Mouse (Mus musculus): Measurements from ENCODE around the gene Erg.

The Erg gene

GRCm38 (mm10) chr16:95440334-95440733, 146.1 kb downstream of the Erg start:
- DNase-seq (ENCODE audit: low spot score in 2 of 2) = peak; percentile 9 to 64

GRCm38 (mm10) chr16:95439794-95440193, 146.6 kb downstream of the Erg start:
- DNase-seq (ENCODE audit: low spot score in 2 of 2) = no peak

GRCm38 (mm10) chr16:95438848-95439540, 147.4 kb downstream of the Erg start:
- DNase-seq (ENCODE audit: low spot score in 2 of 2) = no peak

GRCm38 (mm10) chr16:95436611-95437010, 149.8 kb downstream of the Erg start:
- no peak for DNase-seq (ENCODE audit: low spot score in 2 of 2)

- no peak for DNase-seq (ENCODE audit: low spot score in 2 of 2)
These were observed 150.3 kb downstream of the Erg start for GRCm38 (mm10) chr16:95436051-95436450.

DNA sequence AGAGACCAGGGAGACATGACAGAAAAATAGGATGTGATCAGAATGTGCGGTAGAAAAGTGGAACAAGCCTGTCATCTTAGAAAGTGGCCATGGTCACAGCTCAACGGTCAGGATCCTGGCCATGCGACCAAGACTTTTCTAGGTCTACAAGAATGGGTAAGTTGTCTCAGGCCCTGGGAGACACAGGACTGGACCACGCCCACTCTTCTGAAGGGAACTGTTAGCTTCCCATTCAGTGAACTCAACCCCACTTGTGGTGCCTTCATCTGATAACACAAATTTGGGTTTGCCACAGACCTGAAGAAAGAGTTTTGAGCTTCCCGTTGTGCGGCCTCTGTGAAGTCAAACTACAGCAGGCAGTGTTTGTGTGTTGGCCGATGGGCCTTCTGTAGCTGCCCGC, 152.0 kb downstream of the Erg start:
- no peak for DNase-seq (ENCODE audit: low spot score in 2 of 2)

- no peak for DNase-seq (ENCODE audit: low spot score in 2 of 2)
These were observed 153.8 kb downstream of the Erg start for GRCm38 (mm10) chr16:95432540-95432971.

DNA sequence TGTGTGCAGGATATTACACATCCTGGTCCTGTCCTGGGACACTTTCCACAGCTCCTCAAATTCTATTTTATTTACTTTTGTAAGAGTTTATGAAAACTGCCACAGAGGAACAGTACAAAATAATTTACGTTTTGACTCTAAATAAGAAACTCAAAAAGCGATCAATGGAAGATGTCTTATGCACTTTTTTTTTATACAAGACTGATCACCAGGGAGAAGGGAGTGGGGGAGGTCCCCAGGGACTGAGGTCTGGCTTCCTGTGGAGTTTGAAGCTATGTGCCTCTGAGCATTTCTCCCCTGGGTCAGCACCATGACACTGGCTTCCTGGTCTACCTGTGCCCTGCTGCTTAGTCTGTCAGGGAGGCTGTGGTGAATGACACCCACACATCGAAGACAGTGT, 156.5 kb downstream of the Erg start:
- no peak for DNase-seq (ENCODE audit: low spot score in 2 of 2)

DNA sequence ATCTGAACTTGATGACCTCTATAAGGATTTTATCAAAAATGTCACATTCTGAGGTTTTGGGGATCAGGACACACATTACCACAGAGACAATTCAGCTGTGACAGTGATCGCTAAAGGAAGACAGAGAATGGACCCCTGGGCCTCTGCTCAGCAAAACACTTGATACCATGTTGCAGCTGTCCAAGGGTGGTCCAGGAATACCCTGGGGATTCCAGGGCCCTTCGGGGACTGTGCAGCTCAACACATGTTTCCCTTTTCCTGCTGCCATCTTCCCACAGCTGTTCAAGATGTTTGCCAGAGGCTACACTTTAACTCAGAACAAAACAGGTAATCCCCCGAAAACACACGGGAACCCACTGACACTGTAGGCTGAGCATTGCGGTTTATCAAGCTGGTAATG, 158.2 kb downstream of the Erg start:
- DNase-seq (ENCODE audit: low spot score in 2 of 2) = no peak

DNA sequence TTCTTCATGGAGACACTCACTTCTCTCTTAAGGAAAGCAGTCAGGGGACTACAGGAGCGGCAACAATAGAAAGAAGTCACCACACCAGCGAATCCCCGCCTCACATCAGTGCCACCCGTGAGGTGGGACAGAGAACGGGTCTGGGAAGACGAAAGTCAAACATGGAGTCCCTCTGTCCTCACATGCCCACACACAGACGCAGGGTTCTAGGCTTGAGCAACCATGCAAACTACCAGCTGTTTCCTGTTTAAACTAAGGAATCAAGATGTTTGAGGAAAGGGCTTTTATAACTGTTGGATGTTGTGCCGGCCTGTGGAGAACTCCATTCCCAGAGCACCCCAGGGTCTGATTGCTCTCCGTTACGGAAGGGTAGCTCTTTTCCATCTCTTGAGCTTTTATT, 158.9 kb downstream of the Erg start:
- DNase-seq (ENCODE audit: low spot score in 2 of 2) = no peak

- DNase-seq (ENCODE audit: low spot score in 2 of 2) = no peak
These were observed 163.7 kb downstream of the Erg start for GRCm38 (mm10) chr16:95422658-95423073.

- no peak for DNase-seq (ENCODE audit: low spot score in 2 of 2)
These were observed 165.0 kb downstream of the Erg start for GRCm38 (mm10) chr16:95421235-95421886.

- no peak for DNase-seq (ENCODE audit: low spot score in 2 of 2)
These were observed 170.5 kb downstream of the Erg start for GRCm38 (mm10) chr16:95415921-95416320.

DNA sequence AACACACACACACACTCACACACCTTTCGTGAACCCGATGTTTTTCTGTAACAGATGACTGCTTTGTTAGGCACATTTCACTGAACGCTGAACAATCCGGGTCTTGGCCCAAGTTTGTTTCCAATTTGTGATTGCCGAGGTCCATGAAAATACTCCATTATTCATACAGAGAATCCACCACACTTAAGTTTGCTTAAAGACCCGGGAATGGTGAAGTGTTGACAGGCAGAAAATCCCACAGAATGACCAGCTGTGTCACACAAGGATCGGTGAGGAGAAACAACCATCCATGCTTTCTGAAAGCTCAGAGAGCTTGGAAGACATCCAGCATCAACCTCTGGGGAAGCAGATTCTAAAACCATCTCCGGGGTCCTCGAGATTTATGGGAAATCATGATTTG, 171.0 kb downstream of the Erg start:
- no peak for DNase-seq (ENCODE audit: low spot score in 2 of 2)

GRCm38 (mm10) chr16:95413401-95413959, 172.9 kb downstream of the Erg start:
- peak in 1 of 2 experiments; percentile 15 for DNase-seq (ENCODE audit: low spot score in 2 of 2)

DNA sequence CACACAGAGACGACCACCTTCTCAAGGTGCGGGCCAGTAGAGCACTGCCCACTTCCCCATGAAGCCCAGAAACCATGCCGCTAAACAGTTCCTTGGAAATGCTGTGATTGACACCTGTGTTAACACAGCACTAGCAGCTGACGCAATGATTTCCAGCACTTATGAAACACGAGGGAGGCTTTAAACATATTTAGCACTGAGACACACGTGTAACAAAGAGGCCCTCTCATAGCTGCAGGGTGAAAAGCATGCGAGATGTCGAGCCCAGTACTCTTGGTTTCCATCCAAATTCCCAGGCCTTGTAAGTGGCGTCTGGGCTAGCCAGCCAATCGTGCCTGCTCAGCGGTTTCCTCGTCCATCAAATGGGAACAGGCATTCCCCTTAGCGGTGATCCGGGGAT, 178.3 kb downstream of the Erg start:
- DNase-seq (ENCODE audit: low spot score in 2 of 2) = no peak

- DNase-seq (ENCODE audit: low spot score in 2 of 2) = no peak
These were observed 180.9 kb downstream of the Erg start for GRCm38 (mm10) chr16:95405496-95405895.

DNA sequence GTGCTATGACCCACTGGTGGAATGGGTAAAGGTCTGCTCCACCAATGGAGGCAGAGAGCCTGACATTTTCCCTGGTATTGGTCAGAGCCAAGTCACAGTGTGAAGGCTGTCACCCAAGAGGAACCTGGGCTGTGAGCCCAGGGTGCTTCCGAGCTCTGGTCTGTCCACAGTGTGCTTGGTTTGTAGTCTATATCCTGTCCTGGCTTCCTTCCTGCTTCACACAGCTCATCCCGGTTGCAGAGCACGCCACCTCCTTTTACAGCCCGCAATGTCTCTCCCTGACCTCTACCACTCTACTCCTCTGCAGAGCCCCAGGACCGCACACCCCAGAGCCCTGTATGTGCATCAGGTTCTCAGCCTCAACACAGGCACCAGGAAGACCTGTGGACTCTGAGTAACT, 182.9 kb downstream of the Erg start:
- no peak for DNase-seq (ENCODE audit: low spot score in 2 of 2)

- no peak for DNase-seq (ENCODE audit: low spot score in 2 of 2)
These were observed 184.5 kb downstream of the Erg start for GRCm38 (mm10) chr16:95401869-95402268.

GRCm38 (mm10) chr16:95398761-95399343, 187.5 kb downstream of the Erg start:
- DNase-seq (ENCODE audit: low spot score in 2 of 2) = peak in 1 of 2 experiments; percentile 61

GRCm38 (mm10) chr16:95390787-95391186, 195.6 kb downstream of the Erg start:
- DNase-seq (ENCODE audit: low spot score in 2 of 2) = no peak

- no peak for DNase-seq (ENCODE audit: low spot score in 2 of 2)
These were observed 197.4 kb downstream of the Erg start for GRCm38 (mm10) chr16:95388811-95389529.

Data from left cerebral cortex, adult 9 months (tissue).